Mouse (Mus musculus): Measurements from ENCODE around the gene Sesn3. TPM values are rescaled to one million over a fixed set of nuclear protein-coding genes. Genes with fewer than 3 reads are reported as not detected.

Gene Sesn3
- polyA plus RNA-seq, 1 experiment from 2014 or later, result 3.7 TPM

GRCm38 (mm10) chr9:14276481-14277287, 1.8 kb downstream of the Sesn3 start:
- peaks cover 9% of the 10 kb centered on the region for H3K4me1 ChIP-seq (ENCODE audit: insufficient read depth)
- DNase-seq (no peak), ATAC-seq (peak; percentile 38)
- H3K36me3 ChIP-seq (replicated peaks; ENCODE audit: insufficient read depth, low read length), result no peaks in the 10 kb centered on the region
- under 1% methylated on average over 52 of the region's 61 CpGs for WGBS (ENCODE audit: insufficient replicate concordance)
- no peaks in the 10 kb centered on the region for H3K27me3 ChIP-seq (ENCODE audit: insufficient read depth, low read length)
- H3K4me3 ChIP-seq (ENCODE audit: low read depth, low read length), result peak overlapping the region; percentile 74
- peak overlapping the region; percentile 89 for H3K4me2 ChIP-seq (ENCODE audit: low read depth, low read length)
- H3K9me3 ChIP-seq (ENCODE audit: low read length), result no peaks in the 10 kb centered on the region
- H3K9ac ChIP-seq (replicated peaks), result peak overlapping the region; percentile 61
- H3K27ac ChIP-seq (ENCODE audit: low read depth), result peak overlapping the region; percentile 87
- TF ChIP-seq CTCF (IDR thresholded peaks at IDR 0.05; ENCODE audit: low read depth) (no peak), EP300 (IDR thresholded peaks at IDR 0.05; ENCODE audit: low read depth) (no peak)

- H3K9me3 ChIP-seq (ENCODE audit: low read length), result no peaks in the 10 kb centered on the region
- ATAC-seq, result no peak
- peak overlapping the region; percentile 74 for H3K4me3 ChIP-seq (ENCODE audit: low read depth, low read length)
- TF ChIP-seq CTCF (IDR thresholded peaks at IDR 0.05; ENCODE audit: low read depth) (no peak), EP300 (IDR thresholded peaks at IDR 0.05; ENCODE audit: low read depth) (no peak)
- no peak for DNase-seq
- no peaks in the 10 kb centered on the region for H3K27me3 ChIP-seq (ENCODE audit: insufficient read depth, low read length)
- H3K9ac ChIP-seq (replicated peaks), result no peak overlapping the region
- WGBS (ENCODE audit: insufficient replicate concordance), result 10% methylated on average over 7 of the region's 7 CpGs
- H3K27ac ChIP-seq (ENCODE audit: low read depth), result no peak overlapping the region
- no peaks in the 10 kb centered on the region for H3K36me3 ChIP-seq (replicated peaks; ENCODE audit: insufficient read depth, low read length)
- H3K4me2 ChIP-seq (ENCODE audit: low read depth, low read length), result peak overlapping the region; percentile 89
- H3K4me1 ChIP-seq (ENCODE audit: insufficient read depth), result peaks cover 9% of the 10 kb centered on the region
These were observed 2.6 kb downstream of the Sesn3 start for GRCm38 (mm10) chr9:14277365-14277991.

DNA sequence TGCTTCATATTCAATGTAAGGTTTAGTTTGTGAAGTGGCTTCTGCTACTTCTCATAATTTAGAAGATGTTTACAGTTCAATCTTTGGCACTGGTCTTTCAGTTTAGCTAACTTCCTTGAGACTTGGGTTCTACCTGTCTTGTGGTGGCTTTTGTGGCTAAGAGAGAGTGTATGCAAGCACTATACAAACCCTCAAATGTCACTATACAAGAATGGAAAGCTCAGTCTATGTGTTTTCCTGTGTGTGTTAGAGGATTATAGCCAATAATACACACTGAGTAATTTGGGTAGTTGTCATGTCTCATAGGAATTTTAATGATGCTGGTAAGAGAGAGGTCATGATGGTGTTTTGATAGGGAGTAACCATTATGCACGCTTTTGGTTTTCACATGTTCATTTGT, 5.8 kb downstream of the Sesn3 start:
- 80% methylated on average over 1 of the region's 1 CpGs for WGBS (ENCODE audit: insufficient replicate concordance)
- Histone ChIP-seq H3K27ac (ENCODE audit: low read depth) (no peak overlapping the region), H3K36me3 (replicated peaks; ENCODE audit: insufficient read depth, low read length) (no peaks in the 10 kb centered on the region)

GRCm38 (mm10) chr9:14285036-14285435, 10.2 kb downstream of the Sesn3 start:
- Histone ChIP-seq H3K36me3 (replicated peaks; ENCODE audit: insufficient read depth, low read length) (no peaks in the 10 kb centered on the region), H3K27me3 (ENCODE audit: insufficient read depth, low read length) (no peaks in the 10 kb centered on the region), H3K9ac (replicated peaks) (no peak overlapping the region), H3K9me3 (ENCODE audit: low read length) (no peaks in the 10 kb centered on the region), H3K4me3 (ENCODE audit: low read depth, low read length) (no peak overlapping the region), H3K4me2 (ENCODE audit: low read depth, low read length) (no peak overlapping the region), H3K4me1 (ENCODE audit: insufficient read depth) (0 out of 2 replicates have a peak, but pooled peaks cover 4% of the 10 kb centered on the region), H3K27ac (ENCODE audit: low read depth) (no peak overlapping the region)
- DNase-seq (no peak), ATAC-seq (no peak)
- TF ChIP-seq EP300 (IDR thresholded peaks at IDR 0.05; ENCODE audit: low read depth) (no peak), CTCF (IDR thresholded peaks at IDR 0.05; ENCODE audit: low read depth) (no peak)
- WGBS (ENCODE audit: insufficient replicate concordance), result 68% methylated on average over 3 of the region's 3 CpGs

More for the DNA sequence above, 5.8 kb downstream of the Sesn3 start:
- no peak overlapping the region for H3K4me3 ChIP-seq (ENCODE audit: low read depth, low read length)
- DNase-seq (no peak), ATAC-seq (no peak)
- no peak overlapping the region for H3K4me2 ChIP-seq (ENCODE audit: low read depth, low read length)
- no peaks in the 10 kb centered on the region; the same call in 1 of the 2 replicates for H3K4me1 ChIP-seq (ENCODE audit: insufficient read depth)
- no peaks in the 10 kb centered on the region for H3K9me3 ChIP-seq (ENCODE audit: low read length)
- no peaks in the 10 kb centered on the region for H3K27me3 ChIP-seq (ENCODE audit: insufficient read depth, low read length)
- no peak for TF ChIP-seq EP300 (IDR thresholded peaks at IDR 0.05; ENCODE audit: low read depth)
- no peak for TF ChIP-seq CTCF (IDR thresholded peaks at IDR 0.05; ENCODE audit: low read depth)
- H3K9ac ChIP-seq (replicated peaks), result no peak overlapping the region

DNA sequence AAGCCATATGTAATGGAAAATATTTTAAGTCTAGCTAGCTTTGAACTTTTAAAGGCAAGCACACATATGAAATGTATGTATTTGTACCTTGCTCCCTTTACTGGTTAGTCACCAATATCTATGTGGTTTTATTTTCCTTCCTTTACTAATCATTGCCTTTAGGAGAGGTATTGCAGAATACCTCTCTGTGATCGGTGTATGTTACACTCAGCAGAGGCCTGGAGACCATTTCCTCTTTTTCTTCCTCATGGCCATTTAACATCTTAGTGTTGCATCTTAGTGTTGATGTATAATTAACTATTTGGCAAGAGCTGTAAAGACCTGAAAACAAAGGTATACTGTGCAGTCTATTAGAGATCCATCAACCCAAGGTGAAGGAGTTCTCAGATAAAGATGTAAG, 12.4 kb downstream of the Sesn3 start:
- DNase-seq (no peak), ATAC-seq (no peak)
- WGBS (ENCODE audit: insufficient replicate concordance), result 24% methylated on average over 1 of the region's 1 CpGs
- Histone ChIP-seq H3K9me3 (ENCODE audit: low read length) (no peaks in the 10 kb centered on the region), H3K4me3 (ENCODE audit: low read depth, low read length) (no peak overlapping the region), H3K27me3 (ENCODE audit: insufficient read depth, low read length) (no peaks in the 10 kb centered on the region), H3K27ac (ENCODE audit: low read depth) (no peak overlapping the region), H3K4me2 (ENCODE audit: low read depth, low read length) (no peak overlapping the region), H3K4me1 (ENCODE audit: insufficient read depth) (0 out of 2 replicates have a peak, but pooled peaks cover 4% of the 10 kb centered on the region), H3K9ac (replicated peaks) (no peak overlapping the region), H3K36me3 (replicated peaks; ENCODE audit: insufficient read depth, low read length) (no peaks in the 10 kb centered on the region)
- TF ChIP-seq EP300 (IDR thresholded peaks at IDR 0.05; ENCODE audit: low read depth) (no peak), CTCF (IDR thresholded peaks at IDR 0.05; ENCODE audit: low read depth) (no peak)

- H3K4me1 ChIP-seq (ENCODE audit: insufficient read depth), result peaks cover 4% of the 10 kb centered on the region; the same call in 1 of the 2 replicates
- no peaks in the 10 kb centered on the region for H3K36me3 ChIP-seq (replicated peaks; ENCODE audit: insufficient read depth, low read length)
- H3K9ac ChIP-seq (replicated peaks), result no peak overlapping the region
- no peaks in the 10 kb centered on the region for H3K27me3 ChIP-seq (ENCODE audit: insufficient read depth, low read length)
- TF ChIP-seq CTCF (IDR thresholded peaks at IDR 0.05; ENCODE audit: low read depth), result no peak
- TF ChIP-seq EP300 (IDR thresholded peaks at IDR 0.05; ENCODE audit: low read depth), result no peak
- H3K4me3 ChIP-seq (ENCODE audit: low read depth, low read length), result no peak overlapping the region
- DNase-seq (no peak), ATAC-seq (no peak)
- H3K27ac ChIP-seq (ENCODE audit: low read depth), result no peak overlapping the region
- no peaks in the 10 kb centered on the region for H3K9me3 ChIP-seq (ENCODE audit: low read length)
- H3K4me2 ChIP-seq (ENCODE audit: low read depth, low read length), result no peak overlapping the region
These were observed 13.6 kb downstream of the Sesn3 start for GRCm38 (mm10) chr9:14288500-14288899.
